Mouse (Mus musculus): ENCODE measurements around the gene Gm17324.

DNA sequence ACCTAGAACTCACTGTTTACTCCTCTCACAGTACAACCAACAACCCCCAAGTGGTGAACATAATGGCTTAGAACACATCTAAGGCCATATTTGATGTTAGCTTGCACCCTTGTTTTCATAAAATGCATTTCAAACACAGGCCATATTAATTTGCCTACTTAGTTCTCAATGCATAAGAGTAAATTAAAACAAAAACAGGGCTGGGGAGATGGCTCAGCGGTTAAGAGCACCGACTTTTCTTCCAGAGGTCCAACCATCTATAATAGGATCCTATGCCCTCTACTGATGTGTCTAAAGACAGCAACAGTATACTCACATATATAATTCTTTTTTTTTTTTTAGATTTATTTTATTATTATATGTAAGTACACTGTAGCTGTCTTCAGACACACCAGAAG lies 26.8 kb upstream of the Gm17324 start:
- TF ChIP-seq CTCF (conservative IDR thresholded peaks at IDR 0.05; ENCODE audit: low read length) = no peak
- TF ChIP-seq NANOG (IDR thresholded peaks at IDR 0.05; ENCODE audit: borderline replicate concordance, low read length) = no peak

Data from E14TG2a.4 (cell line).